Mouse (Mus musculus) thymus, adult 2 months (tissue): ENCODE measurements around the gene Xrra1.

Experiments used
- CTCF ChIP-seq: fragments of 200-500 bp; IDR thresholded peaks from 2 replicates; pipeline ENCODE4 v1.5.1; 2012; ENCODE audit warnings: mild to moderate bottlenecking, control low read depth, low read length, moderate library complexity, borderline replicate concordance; ENCODE audit not compliant: control insufficient read depth, poor library complexity, insufficient read depth; ENCODE audit errors: extremely low read depth
- POLR2A ChIP-seq: fragments of 200-500 bp; IDR thresholded peaks from 2 replicates; pipeline ENCODE4 v1.6.1; 2012; ENCODE audit warnings: mild to moderate bottlenecking, low read length, control low read depth, moderate library complexity; ENCODE audit not compliant: control insufficient read depth, poor library complexity, insufficient read depth; ENCODE audit errors: extremely low read depth

GRCm38 (mm10) chr7:99953442-99954098, 94.7 kb downstream of the Xrra1 start:
- TF ChIP-seq CTCF (no peak), POLR2A (no peak)
